Mouse (Mus musculus): Measurements from ENCODE around the gene Coro1a. TPM values are rescaled to one million over a fixed set of nuclear protein-coding genes. Genes with fewer than 3 reads are reported as not detected.
"Not testable (repeated sequence)": the region's sequence is repeated elsewhere in the genome, so short reads cannot be mapped to it uniquely, and the experiment has no call there.

The Coro1a gene
- total RNA-seq (2022): 10 to 100 TPM in 1 of 4 experiments, 1 to 10 TPM in 3; 4.9 to 10.0 (median 6.2) TPM

- no peak for DNase-seq (ENCODE audit: low spot score)
Observed at GRCm38 (mm10) chr7:126707442-126708174, at the start of gene Coro1a. Coro1a (minus strand) TSS chr7:126707787.

DNA sequence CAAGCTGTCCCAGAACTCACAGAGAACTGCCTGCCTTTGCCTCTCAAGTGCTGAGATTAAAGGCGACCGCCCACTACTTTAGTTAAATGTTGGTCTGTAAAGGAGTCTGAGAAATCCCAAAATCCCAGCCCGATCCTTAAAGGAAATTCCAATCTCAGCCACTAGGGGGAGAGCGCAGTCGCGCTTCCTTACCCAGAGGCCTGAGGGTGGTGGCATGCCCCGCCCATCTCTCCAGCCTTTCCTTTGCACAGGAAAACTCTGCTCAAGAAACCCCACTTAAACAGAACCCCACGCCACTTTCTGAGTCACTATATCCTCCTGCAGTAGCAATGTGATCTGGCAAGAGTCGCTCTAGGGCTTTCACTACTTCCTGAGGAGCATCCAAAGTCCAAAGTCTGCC lies 47.3 kb upstream of the Coro1a start:
- peak; percentile 86 for DNase-seq (ENCODE audit: low spot score)

DNA sequence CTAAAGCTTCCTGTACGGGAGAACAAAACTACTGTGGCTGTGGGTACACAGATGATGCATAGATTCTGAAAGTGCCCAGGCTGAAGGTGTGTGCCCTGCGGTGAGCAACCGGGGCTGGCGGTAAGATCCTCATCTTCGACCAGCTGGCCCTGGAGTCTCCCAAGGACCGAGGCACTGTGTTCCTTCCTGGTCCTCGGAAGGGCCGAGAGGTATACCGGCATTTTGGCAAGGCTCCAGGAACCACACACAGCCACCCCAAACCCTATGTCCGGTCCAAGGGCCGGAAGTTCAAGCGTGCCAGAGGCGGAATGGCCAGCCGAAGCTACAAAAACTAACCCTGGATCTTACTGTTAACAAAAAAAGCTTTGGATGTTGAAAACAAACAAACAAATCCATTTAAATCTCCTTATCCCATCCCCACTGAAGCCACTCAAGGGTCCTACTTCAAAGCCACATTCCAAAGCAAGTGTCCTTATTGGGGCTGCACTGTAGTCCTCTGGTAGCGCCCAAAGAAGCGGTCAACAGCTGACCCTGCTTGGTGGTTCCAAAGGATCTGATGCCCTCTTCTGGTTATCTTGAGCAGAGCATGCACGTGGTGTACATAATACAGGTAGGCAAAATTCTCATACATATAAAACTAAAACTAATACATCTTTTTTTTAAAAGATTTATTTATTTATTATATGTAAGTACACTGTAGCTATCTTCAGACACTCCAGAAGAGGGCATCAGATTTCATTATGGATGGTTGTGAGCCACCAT lies 42.2 kb upstream of the Coro1a start:
- DNase-seq (ENCODE audit: low spot score): no peak

GRCm38 (mm10) chr7:126748824-126749223 lies 41.2 kb upstream of the Coro1a start:
- no peak for DNase-seq (ENCODE audit: low spot score)

DNA sequence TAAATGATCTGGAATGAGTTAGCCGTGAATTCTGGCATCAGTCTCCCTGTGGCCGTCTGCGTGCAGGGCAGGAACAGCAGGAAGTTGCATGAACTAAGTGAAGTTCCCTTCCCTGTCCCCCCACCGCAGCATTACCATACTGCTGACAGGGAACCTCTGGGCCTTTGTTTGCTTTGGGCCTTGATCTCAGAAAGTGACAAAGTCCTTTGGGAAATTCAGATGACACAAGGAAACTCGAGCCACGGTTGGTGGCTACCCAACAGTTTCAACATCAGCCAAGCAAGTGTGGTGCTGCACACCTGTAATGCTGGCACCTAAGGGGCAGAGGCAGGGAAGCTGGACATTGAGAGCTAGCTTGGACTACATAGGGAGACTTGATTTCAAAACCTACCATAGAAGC lies 39.2 kb upstream of the Coro1a start:
- no peak for DNase-seq (ENCODE audit: low spot score)

DNA sequence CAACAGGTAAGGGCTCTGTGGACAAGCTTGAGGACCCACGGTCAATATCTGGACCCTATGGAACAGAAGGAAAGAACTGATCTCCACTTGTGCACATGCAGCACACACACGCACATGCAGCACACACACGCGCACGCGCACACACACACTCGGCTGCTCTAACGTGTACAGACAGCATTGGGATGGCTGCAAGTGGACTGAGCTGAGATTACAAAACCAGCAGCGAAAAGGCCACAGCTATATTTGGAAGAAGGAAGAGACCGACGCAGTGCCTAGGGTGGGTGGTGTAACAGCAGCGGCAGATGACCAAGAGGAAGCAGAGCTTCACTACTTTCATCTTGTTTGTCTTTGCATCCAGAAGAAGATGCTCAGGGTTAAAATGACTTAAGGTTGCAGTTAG lies 38.5 kb upstream of the Coro1a start:
- no peak for DNase-seq (ENCODE audit: low spot score)

GRCm38 (mm10) chr7:126741964-126742482 lies 34.4 kb upstream of the Coro1a start:
- DNase-seq (ENCODE audit: low spot score): no peak

GRCm38 (mm10) chr7:126741452-126741851 lies 33.9 kb upstream of the Coro1a start:
- DNase-seq (ENCODE audit: low spot score): no peak

DNA sequence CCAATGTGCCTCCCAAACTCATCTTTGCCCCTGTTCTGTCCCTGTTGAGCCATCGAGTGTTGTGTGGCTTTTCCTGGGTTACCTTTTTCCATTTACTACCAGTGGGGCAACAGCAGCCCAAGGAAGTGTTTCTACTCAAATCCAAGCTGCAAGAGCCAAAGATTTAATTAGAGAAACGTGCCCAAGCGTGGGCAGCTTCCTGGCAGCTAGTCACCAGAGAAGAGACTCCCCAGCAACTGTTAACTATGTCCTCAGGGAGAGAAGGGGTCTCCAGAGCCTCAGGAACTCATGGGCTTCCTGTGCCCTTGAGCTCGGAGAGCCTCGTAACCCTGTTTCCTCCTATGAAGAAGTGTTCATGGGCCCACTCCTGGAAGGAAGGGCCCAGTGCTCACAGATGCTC lies 33.4 kb upstream of the Coro1a start:
- DNase-seq (ENCODE audit: low spot score): no peak

DNA sequence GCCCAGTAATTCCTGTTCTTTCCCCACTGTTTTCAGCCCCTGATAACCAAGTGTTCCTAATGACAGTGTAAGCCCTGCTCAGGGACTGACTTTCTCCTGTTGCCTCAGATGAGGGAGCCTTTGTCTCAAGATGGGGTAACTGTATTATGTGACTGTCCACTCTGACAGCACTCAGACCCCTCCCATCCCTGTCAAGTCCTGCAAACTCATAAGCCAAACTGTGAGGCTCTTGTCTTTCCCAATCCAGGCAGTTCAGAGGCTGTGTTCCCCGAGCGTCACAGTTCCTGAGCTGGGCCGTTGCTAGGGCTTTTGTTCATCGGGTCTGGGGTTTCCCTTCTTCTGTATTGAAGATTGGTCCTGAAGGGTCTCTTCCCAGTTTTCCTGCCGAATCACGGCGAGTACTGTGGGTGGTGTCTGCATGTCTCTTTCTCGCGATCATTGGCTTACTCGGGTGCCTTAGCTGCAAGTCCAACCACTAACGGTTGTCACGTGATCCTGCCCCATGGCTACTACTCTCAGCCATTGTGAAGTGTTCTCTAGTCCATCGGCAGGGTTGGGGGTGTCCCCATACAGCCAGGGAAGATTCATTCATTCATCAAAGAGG lies 32.6 kb upstream of the Coro1a start:
- no peak for DNase-seq (ENCODE audit: low spot score)

- DNase-seq (ENCODE audit: low spot score): no peak
Observed at GRCm38 (mm10) chr7:126739551-126739950, 32.0 kb upstream of the Coro1a start.

- no peak for DNase-seq (ENCODE audit: low spot score)
Observed at GRCm38 (mm10) chr7:126736122-126736521, 28.5 kb upstream of the Coro1a start.

GRCm38 (mm10) chr7:126730256-126730789 lies 22.7 kb upstream of the Coro1a start:
- DNase-seq (ENCODE audit: low spot score): not testable (repeated sequence)

- DNase-seq (ENCODE audit: low spot score): no peak
Observed at GRCm38 (mm10) chr7:126725667-126726066, 18.1 kb upstream of the Coro1a start.

DNA sequence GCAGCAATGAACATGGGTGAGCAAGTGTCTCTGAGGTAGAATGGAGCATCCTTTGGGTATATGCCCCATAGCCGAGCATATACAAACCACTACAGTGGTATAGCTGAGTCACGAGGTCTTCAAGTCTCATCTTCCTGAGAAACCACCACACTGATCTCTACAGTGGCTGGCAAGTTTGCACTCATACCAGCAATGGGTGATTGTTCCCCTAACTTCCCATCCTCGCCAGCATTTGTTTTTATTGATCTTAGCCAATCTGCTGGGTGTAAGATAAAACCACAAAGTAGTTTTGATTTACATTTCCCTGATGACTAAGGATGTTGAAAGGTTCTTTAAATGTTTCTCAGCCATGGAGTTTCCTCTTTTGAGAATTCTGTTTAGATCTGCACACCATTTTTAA lies 17.5 kb upstream of the Coro1a start:
- DNase-seq (ENCODE audit: low spot score): no peak

DNA sequence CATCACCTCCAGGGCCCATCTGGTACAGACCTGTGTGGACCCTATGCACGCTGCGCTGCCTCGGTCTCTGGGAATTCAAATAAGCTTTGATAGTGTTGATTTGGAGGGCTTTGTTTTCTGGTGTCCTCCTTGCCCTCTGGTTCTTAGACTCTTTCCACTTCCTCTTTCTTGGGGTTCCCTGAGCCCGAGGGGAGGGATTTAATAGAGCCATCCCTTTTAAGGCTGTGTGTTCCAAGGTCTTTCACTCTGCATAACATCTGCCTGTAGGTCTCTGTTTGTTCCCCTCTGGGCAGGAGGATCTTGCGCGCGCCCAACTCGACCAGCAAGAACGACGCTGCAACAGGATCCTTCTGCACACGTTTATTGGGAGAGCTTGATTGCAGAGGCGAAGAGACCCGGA lies 14.0 kb upstream of the Coro1a start:
- DNase-seq (ENCODE audit: low spot score): no peak

DNA sequence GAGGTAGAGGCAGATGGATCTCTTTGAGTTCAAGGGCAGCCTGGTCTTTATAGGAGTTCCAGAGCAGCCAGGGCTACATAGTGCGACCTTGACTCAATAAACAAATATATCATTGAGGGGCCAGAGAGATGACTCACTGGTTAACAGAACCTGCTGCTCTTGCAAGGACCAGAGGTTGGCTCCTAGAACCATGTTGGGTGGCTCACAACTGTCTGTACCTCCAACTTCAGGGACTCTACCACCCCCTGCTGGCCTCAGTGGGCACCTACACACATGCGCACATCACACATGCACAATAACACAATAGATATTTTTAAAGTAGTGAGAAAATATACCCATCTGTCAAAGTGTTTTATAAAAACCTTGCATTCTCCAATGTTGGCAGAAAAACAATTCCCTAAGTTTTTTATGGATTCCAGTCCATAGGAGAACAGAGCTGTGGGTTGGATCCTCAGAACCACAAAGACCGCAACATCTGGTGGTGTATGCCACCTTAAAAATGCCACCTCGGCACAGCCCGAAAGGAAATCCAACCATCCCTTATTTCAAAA lies 11.3 kb upstream of the Coro1a start:
- DNase-seq (ENCODE audit: low spot score): no peak

- DNase-seq (ENCODE audit: low spot score): no peak
Observed at GRCm38 (mm10) chr7:126717566-126717965, 10.0 kb upstream of the Coro1a start.

DNA sequence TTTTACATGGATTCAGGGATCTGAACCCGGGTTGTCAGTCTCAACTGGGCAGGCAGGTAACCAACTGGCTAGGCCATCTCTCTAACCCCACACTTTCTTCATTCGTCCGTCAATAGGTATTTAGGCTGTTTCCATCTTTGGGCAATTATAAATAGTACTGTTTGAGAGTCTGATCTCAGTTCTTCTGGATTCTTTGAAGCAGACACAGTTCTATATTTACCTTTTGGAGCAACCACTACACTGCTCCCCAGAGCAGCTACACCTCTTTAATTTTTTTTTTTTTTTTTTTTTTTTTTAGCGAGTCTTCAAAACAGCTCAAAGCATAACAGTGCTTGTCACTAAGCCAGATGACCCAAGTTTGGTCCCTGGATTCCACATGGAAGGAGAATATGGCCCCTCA lies 8.1 kb upstream of the Coro1a start:
- DNase-seq (ENCODE audit: low spot score): no peak

DNA sequence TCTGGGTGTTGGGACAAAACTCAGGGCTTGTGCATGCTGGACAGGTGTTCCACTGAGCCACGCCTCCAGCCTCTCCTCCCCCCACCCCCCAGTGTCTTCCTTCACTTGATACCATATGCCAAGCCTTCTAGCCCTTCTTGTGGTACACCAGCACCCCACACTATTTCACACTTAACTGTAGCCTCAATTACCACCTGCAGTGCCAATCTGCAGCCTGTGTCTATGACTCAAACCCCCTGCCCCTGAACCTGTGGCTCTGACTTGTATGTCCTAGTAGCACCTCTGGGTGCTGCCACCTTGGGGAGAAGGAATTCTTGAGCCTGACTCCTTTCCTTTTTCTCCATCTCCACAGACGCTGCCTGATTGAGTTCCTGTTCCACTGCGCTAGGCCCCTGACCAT lies 4.3 kb upstream of the Coro1a start:
- DNase-seq (ENCODE audit: low spot score): no peak

GRCm38 (mm10) chr7:126710266-126710665 lies 2.7 kb upstream of the Coro1a start:
- no peak for DNase-seq (ENCODE audit: low spot score)
